Mouse (Mus musculus) hindbrain, embryonic 15.5 days (tissue): ENCODE measurements around the gene Zswim9. TPM values are rescaled to one million over a fixed set of nuclear protein-coding genes. Genes with fewer than 3 reads are reported as not detected.
"Not testable (repeated sequence)": the region's sequence is repeated elsewhere in the genome, so short reads cannot be mapped to it uniquely, and the experiment has no call there.

ENCODE experiments used
- ATAC-seq: fragments of 200-750 bp; cut with Nextera tagmentation; 2 replicates; pipeline ENCODE4 v1.8.0; 2017; ENCODE audit warnings: low read depth, moderate number of reproducible peaks, moderate TSS enrichment; ENCODE audit not compliant: low FRiP score
- H3K27ac ChIP-seq: fragments of 300-500 bp; sonication (generic); replicated peaks from 2 replicates; pipeline ENCODE4 v1.5.1; 2015; ENCODE audit warnings: mild to moderate bottlenecking, inconsistent platforms
- H3K27me3 ChIP-seq: fragments of 300-500 bp; sonication (generic); 2 replicates; pipeline ENCODE4 v1.6.1; 2015; ENCODE audit warnings: control low read depth, inconsistent platforms
- H3K36me3 ChIP-seq: fragments of 300-500 bp; sonication (generic); 2 replicates; pipeline ENCODE4 v1.6.1; 2015; ENCODE audit warnings: control low read depth, inconsistent platforms
- H3K4me1 ChIP-seq: fragments of 300-500 bp; sonication (generic); replicated peaks from 2 replicates; pipeline ENCODE4 v1.6.1; 2015; ENCODE audit warnings: control low read depth, inconsistent platforms
- H3K4me2 ChIP-seq: fragments of 300-500 bp; sonication (generic); 2 replicates; pipeline ENCODE4 v1.6.1; 2015; ENCODE audit warnings: moderate library complexity, mild to moderate bottlenecking, inconsistent platforms
- H3K4me3 ChIP-seq: fragments of 300-500 bp; sonication (generic); 2 replicates; pipeline ENCODE4 v1.5.1; 2015; ENCODE audit warnings: mild to moderate bottlenecking, inconsistent platforms
- H3K9ac ChIP-seq: fragments of 300-500 bp; sonication (generic); 2 replicates; pipeline ENCODE4 v1.6.1; 2015; ENCODE audit warnings: inconsistent platforms
- H3K9me3 ChIP-seq: fragments of 300-500 bp; sonication (generic); 2 replicates; pipeline ENCODE4 v1.6.1; 2016; ENCODE audit warnings: control low read depth, inconsistent platforms
- WGBS: fragments of 180-500 bp; shearing (Covaris S2); methylation state at CpG from one replicate; pipeline ENCODE4 v1.1.7; 2015; 5-methylcytosine and 5-hydroxymethylcytosine counted together
- polyA plus RNA-seq: library from polyadenylated mRNA; unstranded; fragments of >200 nt; fragmentation: Nextera tagmentation; extraction: Ambion mirVana; gene quantifications from 2 replicates; pipeline ENCODE4 v1.2.1, GENCODE M21; 2015

The Zswim9 gene
- polyA plus RNA-seq, 1 experiment from 2014 or later, result 11.8 TPM

DNA sequence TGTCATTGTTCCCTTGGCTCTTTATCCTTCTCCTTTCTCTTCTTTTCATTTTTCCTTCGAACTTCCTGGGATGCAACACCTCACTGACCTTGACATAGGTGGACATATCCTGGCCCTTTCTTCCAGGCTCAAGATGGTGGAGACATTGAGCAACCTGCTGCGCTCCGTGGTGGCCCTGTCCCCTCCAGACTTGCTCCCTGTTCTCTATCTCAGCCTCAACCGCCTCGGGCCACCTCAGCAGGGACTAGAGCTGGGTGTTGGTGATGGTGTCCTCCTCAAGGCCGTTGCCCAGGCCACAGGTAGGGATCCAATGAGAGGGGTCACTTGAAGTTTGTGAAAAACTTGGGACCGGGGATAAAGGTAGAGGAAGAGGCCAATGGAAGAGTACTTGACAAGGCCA is 16.7 kb upstream of the Zswim9 start:
- 94% methylated on average over 7 of the region's 7 CpGs for WGBS
- H3K9me3 ChIP-seq, result no peaks in the 10 kb centered on the region
- H3K27ac ChIP-seq, result no peak overlapping the region
- H3K9ac ChIP-seq, result no peak overlapping the region
- peaks cover 76% of the 10 kb centered on the region for H3K36me3 ChIP-seq
- no peak for ATAC-seq
- H3K4me1 ChIP-seq, result no peaks in the 10 kb centered on the region
- H3K4me3 ChIP-seq, result no peak overlapping the region
- no peaks in the 10 kb centered on the region for H3K27me3 ChIP-seq
- no peak overlapping the region for H3K4me2 ChIP-seq

DNA sequence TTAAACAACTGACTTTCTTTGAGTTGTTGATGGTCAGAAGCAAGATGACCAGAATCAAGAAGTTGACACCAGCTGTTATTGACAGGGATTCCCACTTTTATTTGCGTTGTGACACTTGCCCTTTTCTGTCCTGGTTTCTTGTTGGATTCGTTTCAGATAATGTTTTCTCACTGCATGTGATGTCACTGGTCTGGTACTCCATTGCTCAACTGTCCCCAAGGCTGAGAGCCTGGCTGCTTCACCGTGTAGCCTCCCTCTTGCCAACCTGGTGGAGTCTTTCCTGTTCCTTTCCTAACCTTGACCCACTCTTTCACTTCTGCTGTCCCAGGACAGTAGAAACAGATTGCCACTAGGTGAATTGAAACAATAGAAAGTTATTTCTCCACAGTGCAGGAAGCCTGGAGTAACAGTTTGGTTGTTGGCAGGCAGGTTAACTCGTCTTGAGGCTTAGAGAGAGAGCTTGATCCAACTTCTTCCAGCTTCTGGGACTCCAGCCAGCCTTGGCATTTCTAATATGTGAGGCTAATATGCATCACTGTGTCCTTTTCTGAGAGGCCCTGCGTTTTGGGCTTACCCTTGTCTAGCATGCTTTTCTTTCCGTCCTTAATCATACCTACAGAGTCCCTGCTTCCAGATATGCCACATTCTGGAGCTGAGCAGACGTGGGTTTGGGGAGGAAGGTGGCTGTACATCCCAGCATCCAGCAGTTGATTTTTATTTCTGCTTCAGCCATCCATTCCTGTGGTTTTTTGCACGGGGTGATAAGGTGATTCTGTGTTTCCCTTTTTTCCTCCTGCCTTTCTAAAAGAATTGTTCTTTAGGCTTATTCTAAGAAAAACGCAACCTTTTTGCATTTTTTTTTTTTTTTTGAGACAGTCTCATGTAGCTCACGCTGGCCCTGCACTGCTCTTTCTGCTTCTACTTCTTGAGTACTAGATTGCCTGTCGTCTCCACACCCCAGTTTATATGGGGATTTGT is 15.6 kb upstream of the Zswim9 start:
- 88% methylated on average over 11 of the region's 11 CpGs for WGBS
- no peak for ATAC-seq
- no peaks in the 10 kb centered on the region for H3K4me1 ChIP-seq
- H3K27ac ChIP-seq, result no peak overlapping the region
- no peak overlapping the region for H3K4me2 ChIP-seq
- no peaks in the 10 kb centered on the region for H3K27me3 ChIP-seq
- H3K4me3 ChIP-seq, result no peak overlapping the region
- no peak overlapping the region for H3K9ac ChIP-seq
- H3K36me3 ChIP-seq, result peaks cover 75% of the 10 kb centered on the region
- H3K9me3 ChIP-seq, result no peaks in the 10 kb centered on the region

DNA sequence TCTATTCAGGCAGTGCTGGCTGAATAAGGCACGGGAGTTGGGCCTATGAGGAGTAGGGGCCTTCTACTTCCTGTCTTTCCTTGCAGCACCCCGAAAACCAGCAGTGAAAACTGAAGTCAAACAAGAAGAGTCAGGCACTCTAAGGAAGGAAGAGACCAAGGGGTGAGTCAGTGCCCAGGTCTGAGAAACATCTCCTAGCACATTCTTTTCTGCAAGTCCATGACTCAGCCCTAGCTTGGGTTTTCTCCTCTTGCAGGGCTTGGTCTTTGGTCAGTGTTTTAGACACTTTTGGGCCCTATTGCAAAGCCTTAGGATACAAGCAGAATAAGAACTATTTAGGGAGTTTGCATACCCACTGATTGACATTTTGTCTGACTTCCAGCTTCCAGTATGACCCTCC is 12.8 kb upstream of the Zswim9 start:
- Histone ChIP-seq H3K27ac (no peak overlapping the region), H3K4me2 (no peak overlapping the region), H3K4me3 (no peak overlapping the region), H3K36me3 (peaks cover 67% of the 10 kb centered on the region), H3K4me1 (no peaks in the 10 kb centered on the region), H3K27me3 (no peaks in the 10 kb centered on the region), H3K9me3 (no peaks in the 10 kb centered on the region), H3K9ac (no peak overlapping the region)
- ATAC-seq, result no peak
- WGBS, result 85% methylated on average over 2 of the region's 2 CpGs

DNA sequence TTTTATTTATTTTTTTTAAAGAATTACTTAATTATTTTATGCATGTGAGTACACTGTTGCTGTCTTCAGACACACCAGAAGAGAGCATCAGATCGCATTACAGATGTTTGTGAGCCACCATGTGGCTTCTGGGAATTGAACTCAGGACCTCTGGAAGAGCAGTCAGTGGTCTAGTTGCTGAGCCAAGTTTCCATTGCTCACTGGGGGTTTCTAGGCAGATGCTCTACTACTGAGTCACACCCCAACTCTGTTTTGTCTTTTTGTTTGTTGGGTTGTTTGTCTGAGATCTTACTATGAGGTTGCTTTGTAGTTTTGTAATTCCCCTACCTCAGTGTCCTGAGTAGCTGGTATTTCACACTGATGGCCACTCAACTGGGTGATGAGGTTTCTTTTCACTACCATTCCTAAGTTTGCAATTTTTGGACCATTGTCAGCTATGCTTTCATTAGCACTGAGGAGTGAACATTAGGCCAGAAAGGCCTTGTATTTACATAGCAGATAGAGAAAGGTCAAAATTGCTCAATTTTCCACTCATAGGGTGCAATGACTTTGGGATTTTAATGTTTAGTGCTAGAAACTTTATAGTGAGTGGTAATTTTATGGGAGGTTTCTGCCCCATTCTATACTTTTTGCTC is 11.6 kb upstream of the Zswim9 start:
- ATAC-seq, result no peak
- no peak overlapping the region for H3K9ac ChIP-seq
- no peaks in the 10 kb centered on the region for H3K4me1 ChIP-seq
- no peaks in the 10 kb centered on the region for H3K9me3 ChIP-seq
- 97% methylated on average over 1 of the region's 1 CpGs for WGBS
- no peak overlapping the region for H3K27ac ChIP-seq
- no peaks in the 10 kb centered on the region for H3K27me3 ChIP-seq
- no peak overlapping the region for H3K4me2 ChIP-seq
- peaks cover 67% of the 10 kb centered on the region for H3K36me3 ChIP-seq
- H3K4me3 ChIP-seq, result no peak overlapping the region

DNA sequence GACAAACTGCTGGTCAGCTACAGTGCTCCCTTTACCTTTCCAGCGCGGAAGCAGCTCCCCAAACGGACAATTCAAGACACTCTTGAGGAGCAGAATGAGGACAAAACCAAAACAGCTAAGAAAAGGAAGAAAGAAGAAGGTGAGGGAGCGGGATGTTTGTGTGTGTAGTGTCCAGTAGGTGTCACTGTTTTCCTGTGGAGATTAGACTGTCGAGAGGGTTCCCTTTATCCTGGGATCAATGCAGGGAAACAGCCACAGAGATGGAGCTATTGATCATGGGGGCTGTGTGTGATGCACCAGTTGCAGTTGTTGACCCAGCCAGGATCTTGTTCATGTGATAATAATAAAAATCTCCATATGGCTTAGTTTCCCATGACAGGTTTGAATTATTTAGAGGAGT is 10.1 kb upstream of the Zswim9 start:
- Histone ChIP-seq H3K27me3 (no peaks in the 10 kb centered on the region), H3K27ac (no peak overlapping the region), H3K4me1 (no peaks in the 10 kb centered on the region), H3K9me3 (no peaks in the 10 kb centered on the region), H3K4me2 (no peak overlapping the region), H3K36me3 (peaks cover 70% of the 10 kb centered on the region), H3K4me3 (no peak overlapping the region), H3K9ac (no peak overlapping the region)
- WGBS, result 49% methylated on average over 5 of the region's 5 CpGs
- peak; percentile 74; the same call in 1 of the 2 replicates for ATAC-seq

DNA sequence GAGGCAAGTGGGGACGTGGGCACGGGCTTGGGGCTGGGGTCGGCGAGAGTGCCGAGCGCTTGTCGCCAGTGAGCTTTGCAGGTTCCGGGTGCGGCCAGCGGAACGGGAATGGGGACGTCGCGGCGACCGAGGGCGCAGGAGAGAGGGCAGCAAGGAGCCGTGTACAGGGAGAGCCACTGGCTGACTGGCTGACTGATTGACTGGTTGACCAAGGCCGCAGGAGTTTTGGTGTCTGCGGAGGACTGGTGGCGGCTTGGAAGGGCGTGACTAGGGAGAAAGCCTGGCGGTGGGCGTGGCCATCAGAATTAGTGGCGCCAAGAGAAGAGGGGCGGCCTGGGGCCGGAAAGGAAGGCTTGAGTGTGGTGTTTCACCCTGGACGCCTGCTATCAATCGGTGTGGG is 436 bp upstream of the Zswim9 start:
- WGBS, result 0% methylated on average over 15 of the region's 29 CpGs
- not testable (repeated sequence) for H3K9me3 ChIP-seq

DNA sequence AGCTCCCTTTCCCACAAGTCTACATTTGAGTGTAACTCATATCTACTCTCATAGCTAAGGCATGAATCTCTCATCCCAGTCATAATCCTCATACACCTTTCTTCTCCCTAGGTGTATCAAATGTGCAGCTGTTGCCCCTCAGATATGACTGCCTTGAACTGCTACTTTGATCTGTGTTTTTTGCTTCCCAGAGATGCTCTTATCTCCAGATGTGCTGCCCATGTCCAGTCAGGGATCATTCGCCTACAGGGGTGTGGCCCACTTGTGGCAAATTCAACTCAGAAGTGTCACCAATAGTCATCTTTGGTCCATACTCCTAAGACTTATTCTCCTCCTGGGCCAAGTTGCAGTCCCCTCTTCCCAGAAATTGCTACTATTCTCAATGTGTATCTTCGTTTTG is 688 bp downstream of the Zswim9 start:
- peaks cover 45% of the 10 kb centered on the region for H3K36me3 ChIP-seq
- H3K27ac ChIP-seq, result peak overlapping the region; percentile 92
- H3K4me3 ChIP-seq, result peak overlapping the region; percentile 64
- 34% methylated on average over 2 of the region's 2 CpGs for WGBS
- H3K4me2 ChIP-seq, result peak overlapping the region; percentile 74
- peak overlapping the region; percentile 78 for H3K9ac ChIP-seq
- peaks cover 6% of the 10 kb centered on the region for H3K4me1 ChIP-seq
- H3K27me3 ChIP-seq, result no peaks in the 10 kb centered on the region
- no peaks in the 10 kb centered on the region for H3K9me3 ChIP-seq
- ATAC-seq, result no peak

More for the DNA sequence above, 436 bp upstream of the Zswim9 start:
- H3K9ac ChIP-seq, result peak overlapping the region; percentile 78; the same call in 1 of the 2 replicates
- H3K36me3 ChIP-seq, result peaks cover 44% of the 10 kb centered on the region
- H3K27ac ChIP-seq, result peak overlapping the region; percentile 92; the same call in 1 of the 2 replicates
- not testable (repeated sequence) for H3K4me1 ChIP-seq, H3K27me3 ChIP-seq
- peak overlapping the region; percentile 64 for H3K4me3 ChIP-seq
- peak overlapping the region; percentile 74 for H3K4me2 ChIP-seq
- peak; percentile 63 for ATAC-seq

DNA sequence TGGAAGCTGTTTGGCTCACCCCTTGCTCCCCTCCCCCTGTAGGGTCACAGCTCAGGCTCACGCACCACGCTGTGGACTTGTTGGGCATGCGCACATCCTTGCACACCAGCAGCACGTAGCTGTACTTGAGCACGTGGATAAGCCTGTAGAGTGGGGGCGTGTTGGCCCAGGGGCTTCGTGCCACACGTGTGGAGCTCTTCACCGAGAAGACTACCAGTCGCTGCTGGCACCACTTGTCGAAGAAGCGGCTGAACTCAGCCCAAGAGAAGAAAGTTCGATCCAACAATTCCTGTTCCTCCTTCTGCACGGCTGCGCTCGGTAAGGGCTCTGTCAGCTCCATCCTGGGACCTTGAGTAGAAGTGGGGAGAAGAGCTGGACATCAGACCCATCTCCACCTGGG is 1.4 kb downstream of the Zswim9 start, which contains the start of gene Lig1:
TSS of gene Lig1 (plus strand) at position 203 of the 400 bp plus-strand sequence.
- no peak for ATAC-seq
- Histone ChIP-seq H3K36me3 (peaks cover 40% of the 10 kb centered on the region), H3K9ac (peak within 1 kb of the TSS; percentile 78), H3K4me2 (peak within 1 kb of the TSS; percentile 74), H3K4me3 (peak within 1 kb of the TSS; percentile 64), H3K27ac (peak within 1 kb of the TSS; percentile 92), H3K27me3 (no peaks in the 10 kb centered on the region), H3K9me3 (no peaks in the 10 kb centered on the region), H3K4me1 (peaks cover 6% of the 10 kb centered on the region)
- WGBS, result 99% methylated on average over 16 of the region's 16 CpGs

DNA sequence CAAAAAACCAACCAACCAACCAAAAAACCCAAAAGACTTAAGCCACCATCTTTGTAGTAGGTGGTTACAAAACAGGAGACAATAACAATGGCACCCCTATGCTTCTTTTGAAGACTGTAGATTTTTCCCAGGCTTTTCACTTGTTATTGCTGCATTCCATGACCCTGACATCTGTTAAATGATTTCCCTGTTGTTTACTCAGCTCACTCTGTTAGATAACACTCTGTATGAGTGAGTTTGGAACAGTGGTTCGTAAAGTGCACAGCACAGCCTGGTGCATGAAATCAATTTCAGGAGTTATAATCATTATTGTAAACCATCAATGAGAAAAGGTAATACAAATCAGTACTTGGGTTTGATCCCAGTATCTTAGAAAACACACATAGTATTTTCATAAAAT is 6.8 kb downstream of the Zswim9 start:
- Histone ChIP-seq H3K9ac (no peak overlapping the region), H3K27me3 (no peaks in the 10 kb centered on the region), H3K4me3 (no peak overlapping the region), H3K4me1 (no peaks in the 10 kb centered on the region), H3K36me3 (peaks cover 31% of the 10 kb centered on the region), H3K9me3 (no peaks in the 10 kb centered on the region), H3K27ac (no peak overlapping the region), H3K4me2 (no peak overlapping the region)
- WGBS, result 88% methylated on average over 1 of the region's 1 CpGs
- ATAC-seq, result no peak

DNA sequence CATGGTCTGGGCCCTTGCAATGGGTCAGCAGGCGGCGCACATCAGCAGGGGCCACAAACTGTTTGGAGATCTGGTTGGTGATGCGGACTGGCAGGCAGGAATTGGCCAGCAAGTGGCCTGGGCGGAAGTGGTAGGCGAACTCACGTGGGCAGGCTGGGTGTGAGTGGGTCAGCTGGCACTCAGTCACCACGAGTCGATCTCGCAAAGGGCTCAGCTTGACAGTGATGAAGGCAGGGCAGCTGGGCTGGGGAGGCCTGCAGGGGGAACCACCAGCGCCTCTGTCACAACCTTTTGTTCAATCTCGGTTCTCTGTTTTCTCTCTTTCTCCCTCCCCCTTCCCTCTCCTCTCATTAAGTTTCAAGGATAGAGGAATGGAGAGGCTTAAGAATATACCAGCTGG is 9.1 kb downstream of the Zswim9 start:
- Histone ChIP-seq H3K36me3 (peaks cover 9% of the 10 kb centered on the region), H3K4me1 (no peaks in the 10 kb centered on the region), H3K27ac (no peak overlapping the region), H3K4me2 (no peak overlapping the region), H3K27me3 (no peaks in the 10 kb centered on the region), H3K4me3 (no peak overlapping the region), H3K9me3 (no peaks in the 10 kb centered on the region), H3K9ac (no peak overlapping the region)
- 0 out of 2 replicates have a peak, but pooled peaks have one; percentile 25 for ATAC-seq
- 73% methylated on average over 11 of the region's 11 CpGs for WGBS

DNA sequence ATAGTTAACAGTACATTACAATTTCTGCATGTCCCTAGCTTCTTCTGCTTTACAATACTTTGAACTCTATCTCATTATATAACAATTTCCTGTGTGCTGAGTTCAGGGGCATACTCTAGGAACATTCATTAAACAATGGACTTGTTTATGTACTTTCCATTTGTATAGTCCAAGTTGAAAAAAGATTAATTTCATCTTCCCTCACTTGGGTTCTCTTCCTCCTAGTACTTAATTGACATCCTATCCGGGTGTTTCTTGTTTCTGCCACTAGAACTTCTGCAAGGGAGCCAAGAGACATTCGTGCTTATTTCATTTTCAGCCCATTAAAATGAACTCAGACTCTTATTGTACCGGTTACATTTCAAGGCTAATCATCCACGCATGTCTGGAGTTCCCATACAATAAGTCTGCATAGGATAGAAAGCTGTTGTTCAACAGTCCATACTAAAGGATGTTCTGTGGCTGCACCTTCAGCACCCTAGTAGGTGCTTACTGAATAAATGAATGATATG is 9.7 kb downstream of the Zswim9 start:
- Histone ChIP-seq H3K9ac (no peak overlapping the region), H3K4me2 (no peak overlapping the region), H3K9me3 (no peaks in the 10 kb centered on the region), H3K27me3 (no peaks in the 10 kb centered on the region), H3K27ac (no peak overlapping the region), H3K4me3 (no peak overlapping the region), H3K4me1 (no peaks in the 10 kb centered on the region), H3K36me3 (peaks cover 3% of the 10 kb centered on the region)
- WGBS, result 92% methylated on average over 4 of the region's 4 CpGs
- no peak for ATAC-seq

DNA sequence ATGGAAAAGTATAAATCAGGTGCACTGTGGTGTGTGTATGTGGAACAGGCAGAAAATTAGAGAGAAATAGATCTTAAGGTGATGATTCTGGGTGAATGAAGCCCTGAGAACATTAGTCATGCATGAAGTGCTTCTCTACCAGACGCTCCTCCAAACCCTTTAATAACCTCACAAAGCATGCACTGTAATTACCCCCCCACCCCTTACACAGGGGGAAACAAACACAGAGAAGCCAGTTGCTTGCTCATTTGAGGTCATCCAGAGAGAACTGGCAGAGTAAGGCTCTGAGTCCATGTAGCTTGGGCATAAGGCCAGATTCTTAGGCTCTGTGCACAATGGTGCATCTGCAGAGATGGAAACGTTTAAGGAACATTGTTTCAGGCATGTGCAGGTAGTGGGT is 14.1 kb downstream of the Zswim9 start:
- peak; percentile 17; the same call in 1 of the 2 replicates for ATAC-seq
- no peaks in the 10 kb centered on the region for H3K9me3 ChIP-seq
- H3K4me3 ChIP-seq, result no peak overlapping the region
- no peak overlapping the region for H3K9ac ChIP-seq
- WGBS, result 51% methylated on average over 2 of the region's 2 CpGs
- 0 out of 2 replicates have a peak, but pooled peaks cover 2% of the 10 kb centered on the region for H3K36me3 ChIP-seq
- no peaks in the 10 kb centered on the region for H3K27me3 ChIP-seq
- H3K4me2 ChIP-seq, result no peak overlapping the region
- no peaks in the 10 kb centered on the region for H3K4me1 ChIP-seq
- H3K27ac ChIP-seq, result no peak overlapping the region
